In the genomic region with DNA sequence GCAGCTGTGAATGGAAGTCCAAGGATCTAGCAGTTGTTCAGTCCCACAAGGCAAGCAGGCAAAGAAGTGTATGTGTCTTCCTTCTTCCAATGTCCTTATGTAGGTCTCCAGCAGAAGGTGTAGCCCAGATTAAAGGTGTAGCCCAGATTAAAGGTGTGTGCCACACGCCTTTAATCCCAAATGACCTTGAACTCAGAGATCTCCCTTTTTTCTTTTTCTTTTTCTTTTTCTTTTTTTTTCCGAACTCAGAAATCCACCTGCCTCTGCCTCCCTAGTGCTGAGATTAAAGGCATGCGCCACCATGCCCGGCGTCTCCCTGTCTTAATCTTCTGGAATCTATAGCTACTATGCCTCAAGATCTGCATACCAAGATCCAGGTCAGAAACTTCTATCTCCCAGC, we compare ENCODE assay signal across 8 mouse cellular contexts. TPM values are rescaled to one million over a fixed set of nuclear protein-coding genes. Genes with fewer than 3 reads are reported as not detected.
DNase-seq lines count a peak whose midpoint lies in the region; ATAC-seq and TF ChIP-seq lines count a peak whose summit lies in the region.
"Not testable (repeated sequence)": the region's sequence is repeated elsewhere in the genome, so short reads cannot be mapped to it uniquely, and the experiment has no call there.

A gene (minus strand): TSS at position 101 of the 400 bp plus-strand sequence.

- TF ChIP-seq CTCF in embryonic fibroblast, embryonic 13.5 days (IDR thresholded peaks at IDR 0.05; ENCODE audit: borderline replicate concordance, insufficient read depth, low read length); layer of hippocampus, adult 2 months (conservative IDR thresholded peaks at IDR 0.05); liver, adult 2 months (IDR thresholded peaks at IDR 0.05; ENCODE audit: low read depth, low read length); thymus, adult 2 months (IDR thresholded peaks at IDR 0.05; ENCODE audit: borderline replicate concordance, control insufficient read depth, extremely low read depth, insufficient read depth, low read length, poor library complexity): not testable (repeated sequence)

- not testable (repeated sequence) for DNase-seq in adrenal gland, adult 2 months; gastrocnemius, postnatal 4 days (ENCODE audit: low spot score in 2 of 2); hindbrain, embryonic 10.5 days (ENCODE audit: low spot score); layer of hippocampus, adult 2 months (ENCODE audit: low spot score in 2 of 2); liver, adult 2 months (ENCODE audit: extremely low read depth, low read depth, low spot score); thymus, adult 2 months

- H3K79me2 ChIP-seq in liver, adult 2 months (ENCODE audit: control insufficient read depth, insufficient read depth, low read length), result not testable (repeated sequence)

- not testable (repeated sequence) for ATAC-seq in midbrain, embryonic 13.5 days

- not testable (repeated sequence) for H3K9ac ChIP-seq in liver, adult 2 months (ENCODE audit: low read depth, low read length); midbrain, embryonic 13.5 days (replicated peaks)

- H3K4me2 ChIP-seq in midbrain, embryonic 13.5 days (replicated peaks), result not testable (repeated sequence)

- not testable (repeated sequence) for H3K4me3 ChIP-seq in embryonic fibroblast, embryonic 13.5 days (ENCODE audit: insufficient read depth, low read length); hindbrain, embryonic 10.5 days; layer of hippocampus, adult 2 months; liver, adult 2 months (ENCODE audit: insufficient read depth, low read depth, low read length); midbrain, embryonic 13.5 days (replicated peaks); thymus, adult 2 months (ENCODE audit: control insufficient read depth, insufficient read depth, low read length)

- H3K9me3 ChIP-seq in hindbrain, embryonic 10.5 days; midbrain, embryonic 13.5 days: not testable (repeated sequence)

- 92% methylated on average over 5 of the region's 5 CpGs for WGBS in hindbrain, embryonic 10.5 days
- WGBS in liver, adult 2 months, result 93% methylated on average over 5 of the region's 5 CpGs
- 90% methylated on average over 5 of the region's 5 CpGs for WGBS in midbrain, embryonic 13.5 days
- WGBS in thymus, adult 2 months, result 98% methylated on average over 5 of the region's 5 CpGs

- H3K4me1 ChIP-seq in embryonic fibroblast, embryonic 13.5 days (ENCODE audit: control insufficient read depth, insufficient read depth, low read length); hindbrain, embryonic 10.5 days (replicated peaks); liver, adult 2 months (ENCODE audit: control insufficient read depth, insufficient read depth, low read length); midbrain, embryonic 13.5 days (replicated peaks); thymus, adult 2 months (replicated peaks; ENCODE audit: control insufficient read depth, insufficient read depth, low read length): not testable (repeated sequence)

- not testable (repeated sequence) for TF ChIP-seq POLR2A in embryonic fibroblast, embryonic 13.5 days (IDR thresholded peaks at IDR 0.05; ENCODE audit: low read depth, low read length); liver, adult 2 months (IDR thresholded peaks at IDR 0.05; ENCODE audit: extremely low read depth, insufficient read depth, low read length); thymus, adult 2 months (IDR thresholded peaks at IDR 0.05; ENCODE audit: control insufficient read depth, extremely low read depth, insufficient read depth, low read length, poor library complexity)

- not testable (repeated sequence) for H3K36me3 ChIP-seq in hindbrain, embryonic 10.5 days; liver, adult 2 months (ENCODE audit: control insufficient read depth, insufficient read depth, low read length); midbrain, embryonic 13.5 days; thymus, adult 2 months (ENCODE audit: control insufficient read depth, insufficient read depth, low read length)

- H3K27me3 ChIP-seq in hindbrain, embryonic 10.5 days (ENCODE audit: insufficient read depth, poor library complexity, severe bottlenecking); liver, adult 2 months (ENCODE audit: control insufficient read depth, insufficient read depth, low read length); midbrain, embryonic 13.5 days; thymus, adult 2 months (ENCODE audit: control insufficient read depth, insufficient read depth, low read length): not testable (repeated sequence)

- not testable (repeated sequence) for H3K27ac ChIP-seq in embryonic fibroblast, embryonic 13.5 days (ENCODE audit: insufficient read depth, low read length); hindbrain, embryonic 10.5 days; layer of hippocampus, adult 2 months; liver, adult 2 months (replicated peaks; ENCODE audit: insufficient read depth, low read depth, low read length); midbrain, embryonic 13.5 days; thymus, adult 2 months (ENCODE audit: control insufficient read depth, insufficient read depth, low read length)

RNA-seq across cellular contexts. Expression of the gene that starts here (rescaled TPM):
- total RNA-seq in adrenal gland, adult 2 months (2021), result 100 to 1,000 TPM; 161 to 168 TPM
- 88.7 and 116 TPM in 2 replicates for polyA plus RNA-seq in adrenal gland, adult 2 months (2012; rRNA removed)
- polyA plus RNA-seq in embryonic fibroblast, embryonic 13.5 days (2011; ENCODE audit: insufficient read length, low read depth, missing spikeins), result 179 and 242 TPM in 2 replicates
- total RNA-seq in gastrocnemius, postnatal 4 days (2021), result 100 to 1,000 TPM; 214 TPM
- 71.2 and 95.2 TPM in 2 replicates for polyA plus RNA-seq in hindbrain, embryonic 10.5 days (2016; fragmentation: Nextera tagmentation; extraction: Ambion mirVana)
- 10 to 100 TPM; 83.6 TPM for total RNA-seq in layer of hippocampus, adult 2 months (2021)
- total RNA-seq in liver, adult 2 months (2014; rRNA removed), result 13.4 and 14.2 TPM in 2 replicates
- 33.5 and 38.2 TPM in 2 replicates for polyA plus RNA-seq in liver, adult 2 months (2012; rRNA removed)
- polyA plus RNA-seq in midbrain, embryonic 13.5 days (2015; fragmentation: Nextera tagmentation; extraction: Ambion mirVana), result 78.7 and 82.5 TPM in 2 replicates
- 191 and 206 TPM in 2 replicates for polyA plus RNA-seq in thymus, adult 2 months (2012; rRNA removed)
